Mouse (Mus musculus): ENCODE measurements at regions not wholly inside any gene's neighbourhood (a gene's known extent, or its start where the extent isn't known, plus 50 kb on each side); places are given as distances from the start of the nearest gene placed in this dataset.

- 80% methylated on average over 3 of the region's 3 CpGs for WGBS
- no peaks in the 10 kb centered on the region for H3K9me3 ChIP-seq (ENCODE audit: control insufficient read depth, low read length)
Observed at GRCm38 (mm10) chr5:42767688-42768087, 465.3 kb upstream of the Cpeb2 start.

GRCm38 (mm10) chr5:42777120-42777910 lies 455.7 kb upstream of the Cpeb2 start:
- WGBS, result 88% methylated on average over 8 of the region's 8 CpGs
- ATAC-seq (ENCODE audit: insufficient number of reproducible peaks, low FRiP score, low TSS enrichment, low read depth), result no peak

More at GRCm38 (mm10) chr5:42767688-42768087, 465.3 kb upstream of the Cpeb2 start:
- no peak overlapping the region for H3K9ac ChIP-seq (ENCODE audit: low read length)
- H3K27ac ChIP-seq (replicated peaks; ENCODE audit: low read depth, low read length), result no peak overlapping the region
- ATAC-seq (ENCODE audit: insufficient number of reproducible peaks, low FRiP score, low TSS enrichment, low read depth) (0 out of 2 replicates have a peak, but pooled peaks have one; percentile 39), DNase-seq (ENCODE audit: low spot score) (no peak)
- H3K4me1 ChIP-seq (ENCODE audit: control insufficient read depth, insufficient read depth, low read length), result no peaks in the 10 kb centered on the region
- no peak overlapping the region for H3K4me2 ChIP-seq (ENCODE audit: low read depth, severe bottlenecking)
- no peak overlapping the region for H3K4me3 ChIP-seq (ENCODE audit: low read depth, low read length)
- H3K27me3 ChIP-seq (ENCODE audit: control insufficient read depth, insufficient read depth, low read length), result no peaks in the 10 kb centered on the region
- H3K36me3 ChIP-seq (ENCODE audit: control insufficient read depth, insufficient read depth, low read length), result no peaks in the 10 kb centered on the region

GRCm38 (mm10) chr5:42805958-42806357 lies 427.0 kb upstream of the Cpeb2 start:
- Histone ChIP-seq H3K4me2 (ENCODE audit: low read depth, severe bottlenecking) (no peak overlapping the region), H3K4me3 (ENCODE audit: low read depth, low read length) (no peak overlapping the region), H3K9ac (ENCODE audit: low read length) (no peak overlapping the region), H3K27ac (replicated peaks; ENCODE audit: low read depth, low read length) (no peak overlapping the region), H3K36me3 (ENCODE audit: control insufficient read depth, insufficient read depth, low read length) (no peaks in the 10 kb centered on the region), H3K9me3 (ENCODE audit: control insufficient read depth, low read length) (no peaks in the 10 kb centered on the region), H3K27me3 (ENCODE audit: control insufficient read depth, insufficient read depth, low read length) (no peaks in the 10 kb centered on the region), H3K4me1 (ENCODE audit: control insufficient read depth, insufficient read depth, low read length) (no peaks in the 10 kb centered on the region)
- 97% methylated on average over 7 of the region's 7 CpGs for WGBS
- DNase-seq (ENCODE audit: low spot score) (no peak), ATAC-seq (ENCODE audit: insufficient number of reproducible peaks, low FRiP score, low TSS enrichment, low read depth) (no peak)

More at GRCm38 (mm10) chr5:42777120-42777910, 455.7 kb upstream of the Cpeb2 start:
- no peak for DNase-seq (ENCODE audit: low spot score)
- H3K4me3 ChIP-seq (ENCODE audit: low read depth, low read length), result no peak overlapping the region
- H3K9me3 ChIP-seq (ENCODE audit: control insufficient read depth, low read length), result no peaks in the 10 kb centered on the region
- H3K4me2 ChIP-seq (ENCODE audit: low read depth, severe bottlenecking), result no peak overlapping the region
- no peaks in the 10 kb centered on the region for H3K36me3 ChIP-seq (ENCODE audit: control insufficient read depth, insufficient read depth, low read length)
- H3K27ac ChIP-seq (replicated peaks; ENCODE audit: low read depth, low read length), result no peak overlapping the region
- no peak overlapping the region for H3K9ac ChIP-seq (ENCODE audit: low read length)
- no peaks in the 10 kb centered on the region for H3K4me1 ChIP-seq (ENCODE audit: control insufficient read depth, insufficient read depth, low read length)
- H3K27me3 ChIP-seq (ENCODE audit: control insufficient read depth, insufficient read depth, low read length), result no peaks in the 10 kb centered on the region

All from limb, embryonic 11.5 days (tissue).